Mouse (Mus musculus) liver, embryonic 12.5 days (tissue): ENCODE measurements around the gene Nhs. TPM values are rescaled to one million over a fixed set of nuclear protein-coding genes. Genes with fewer than 3 reads are reported as not detected.

Experiments
- ATAC-seq: fragments of 200-750 bp; cut with Nextera tagmentation; 2 replicates; pipeline ENCODE4 v1.8.0; 2017; ENCODE audit warnings: moderate number of reproducible peaks, mild to moderate bottlenecking, moderate library complexity
- H3K27ac ChIP-seq: fragments of 300-500 bp; sonication (generic); 2 replicates; pipeline ENCODE4 v1.5.1; 2016; ENCODE audit warnings: mild to moderate bottlenecking
- H3K27me3 ChIP-seq: fragments of 300-500 bp; sonication (generic); replicated peaks from 2 replicates; pipeline ENCODE4 v1.6.1; 2016; ENCODE audit warnings: mild to moderate bottlenecking, moderate library complexity
- H3K36me3 ChIP-seq: fragments of 300-500 bp; sonication (generic); 2 replicates; pipeline ENCODE4 v1.6.1; 2016; ENCODE audit warnings: mild to moderate bottlenecking, moderate library complexity
- H3K4me1 ChIP-seq: fragments of 300-500 bp; sonication (generic); 2 replicates; pipeline ENCODE4 v1.6.1; 2016
- H3K4me2 ChIP-seq: fragments of 300-500 bp; sonication (generic); 2 replicates; pipeline ENCODE4 v1.6.1; 2016; ENCODE audit warnings: mild to moderate bottlenecking, moderate library complexity
- H3K4me3 ChIP-seq: fragments of 300-500 bp; sonication (generic); 2 replicates; pipeline ENCODE4 v1.5.1; 2016; ENCODE audit warnings: mild to moderate bottlenecking, moderate library complexity
- H3K9ac ChIP-seq: fragments of 300-500 bp; sonication (generic); 2 replicates; pipeline ENCODE4 v1.6.1; 2016; ENCODE audit warnings: mild to moderate bottlenecking, moderate library complexity
- H3K9me3 ChIP-seq: fragments of 300-500 bp; sonication (generic); replicated peaks from 2 replicates; pipeline ENCODE4 v1.6.1; 2016; ENCODE audit warnings: mild to moderate bottlenecking, moderate library complexity
- WGBS: fragments of 180-500 bp; shearing (Covaris S2); methylation state at CpG from one replicate; pipeline ENCODE4 v1.1.7; 2016; ENCODE audit not compliant: insufficient replicate concordance; 5-methylcytosine and 5-hydroxymethylcytosine counted together
- polyA plus RNA-seq: library from polyadenylated mRNA; unstranded; fragments of >200 nt; fragmentation: Nextera tagmentation; extraction: Ambion mirVana; gene quantifications from 2 replicates; pipeline ENCODE4 v1.2.1, GENCODE M21; 2016

The Nhs gene
- polyA plus RNA-seq, 1 experiment from 2014 or later = 0.24 TPM

GRCm38 (mm10) chrX:161972723-161973122 lies 186.8 kb downstream of the Nhs start:
- Histone ChIP-seq H3K4me2 (no peak overlapping the region), H3K27ac (peak overlapping the region; percentile 70)
- ATAC-seq = peak; percentile 61

GRCm38 (mm10) chrX:161971961-161972502 lies 187.5 kb downstream of the Nhs start:
- ATAC-seq = peak; percentile 78
- H3K27ac ChIP-seq = peak overlapping the region; percentile 70
- H3K9ac ChIP-seq = no peak overlapping the region
- peaks cover 23% of the 10 kb centered on the region for H3K4me1 ChIP-seq
- H3K9me3 ChIP-seq = no peaks in the 10 kb centered on the region
- no peak overlapping the region for H3K4me3 ChIP-seq
- no peak overlapping the region for H3K4me2 ChIP-seq
- 36% methylated on average over 3 of the region's 3 CpGs for WGBS
- H3K36me3 ChIP-seq = no peaks in the 10 kb centered on the region
- H3K27me3 ChIP-seq = peaks cover 4% of the 10 kb centered on the region; the same call in 1 of the 2 replicates

More at GRCm38 (mm10) chrX:161972723-161973122, 186.8 kb downstream of the Nhs start:
- H3K9me3 ChIP-seq = no peaks in the 10 kb centered on the region
- no peak overlapping the region for H3K9ac ChIP-seq
- peaks cover 23% of the 10 kb centered on the region for H3K4me1 ChIP-seq
- H3K4me3 ChIP-seq = no peak overlapping the region
- H3K36me3 ChIP-seq = no peaks in the 10 kb centered on the region
- no peaks in the 10 kb centered on the region; the same call in 1 of the 2 replicates for H3K27me3 ChIP-seq

- ATAC-seq = no peak
- Histone ChIP-seq H3K4me3 (no peak overlapping the region), H3K9ac (no peak overlapping the region), H3K4me2 (no peak overlapping the region), H3K36me3 (no peaks in the 10 kb centered on the region), H3K27me3 (0 out of 2 replicates have a peak, but pooled peaks cover 5% of the 10 kb centered on the region), H3K27ac (no peak overlapping the region), H3K9me3 (no peaks in the 10 kb centered on the region), H3K4me1 (peaks cover 23% of the 10 kb centered on the region)
- 73% methylated on average over 1 of the region's 1 CpGs for WGBS
Observed at GRCm38 (mm10) chrX:161971131-161971530, 188.4 kb downstream of the Nhs start.

GRCm38 (mm10) chrX:161967692-161968091 lies 191.8 kb downstream of the Nhs start:
- H3K4me3 ChIP-seq = no peak overlapping the region
- ATAC-seq = no peak
- H3K9ac ChIP-seq = no peak overlapping the region
- no peak overlapping the region for H3K4me2 ChIP-seq
- H3K27ac ChIP-seq = no peak overlapping the region
- peaks cover 10% of the 10 kb centered on the region; the same call in 1 of the 2 replicates for H3K27me3 ChIP-seq
- H3K4me1 ChIP-seq = peaks cover 7% of the 10 kb centered on the region
- 43% methylated on average over 4 of the region's 4 CpGs for WGBS
- H3K36me3 ChIP-seq = no peaks in the 10 kb centered on the region
- H3K9me3 ChIP-seq = no peaks in the 10 kb centered on the region

- Histone ChIP-seq H3K4me3 (no peak overlapping the region), H3K27me3 (peaks cover 12% of the 10 kb centered on the region; the same call in 1 of the 2 replicates), H3K9ac (no peak overlapping the region), H3K9me3 (no peaks in the 10 kb centered on the region), H3K36me3 (no peaks in the 10 kb centered on the region), H3K4me1 (no peaks in the 10 kb centered on the region), H3K27ac (no peak overlapping the region), H3K4me2 (no peak overlapping the region)
- ATAC-seq = no peak
Observed at GRCm38 (mm10) chrX:161963372-161963771, 196.2 kb downstream of the Nhs start.

- no peak overlapping the region for H3K4me3 ChIP-seq
- H3K4me2 ChIP-seq = no peak overlapping the region
- H3K27me3 ChIP-seq = peaks cover 12% of the 10 kb centered on the region; the same call in 1 of the 2 replicates
- no peak for ATAC-seq
- H3K4me1 ChIP-seq = no peaks in the 10 kb centered on the region
- no peaks in the 10 kb centered on the region for H3K9me3 ChIP-seq
- H3K9ac ChIP-seq = no peak overlapping the region
- no peak overlapping the region for H3K27ac ChIP-seq
- 74% methylated on average over 1 of the region's 1 CpGs for WGBS
- H3K36me3 ChIP-seq = no peaks in the 10 kb centered on the region
Observed at GRCm38 (mm10) chrX:161962855-161963254, 196.7 kb downstream of the Nhs start.

- no peaks in the 10 kb centered on the region for H3K36me3 ChIP-seq
- WGBS = 61% methylated on average over 6 of the region's 6 CpGs
- H3K9me3 ChIP-seq = no peaks in the 10 kb centered on the region
- no peak overlapping the region for H3K4me3 ChIP-seq
- H3K4me1 ChIP-seq = no peaks in the 10 kb centered on the region
- no peak overlapping the region for H3K27ac ChIP-seq
- peaks cover 7% of the 10 kb centered on the region; the same call in 1 of the 2 replicates for H3K27me3 ChIP-seq
- ATAC-seq = no peak
- H3K4me2 ChIP-seq = no peak overlapping the region
- H3K9ac ChIP-seq = no peak overlapping the region
Observed at GRCm38 (mm10) chrX:161961756-161962155, 197.8 kb downstream of the Nhs start.

GRCm38 (mm10) chrX:161961176-161961575 lies 198.4 kb downstream of the Nhs start:
- Histone ChIP-seq H3K36me3 (no peaks in the 10 kb centered on the region), H3K4me2 (no peak overlapping the region), H3K9me3 (no peaks in the 10 kb centered on the region), H3K4me3 (no peak overlapping the region), H3K9ac (no peak overlapping the region), H3K27ac (no peak overlapping the region), H3K27me3 (peaks cover 7% of the 10 kb centered on the region; the same call in 1 of the 2 replicates), H3K4me1 (no peaks in the 10 kb centered on the region)
- ATAC-seq = no peak
- WGBS = 52% methylated on average over 4 of the region's 4 CpGs

GRCm38 (mm10) chrX:161952356-161952755 lies 207.2 kb downstream of the Nhs start:
- no peaks in the 10 kb centered on the region for H3K4me1 ChIP-seq
- no peak overlapping the region for H3K27ac ChIP-seq
- no peaks in the 10 kb centered on the region for H3K9me3 ChIP-seq
- ATAC-seq = no peak
- no peak overlapping the region for H3K9ac ChIP-seq
- no peaks in the 10 kb centered on the region for H3K36me3 ChIP-seq
- H3K27me3 ChIP-seq = no peaks in the 10 kb centered on the region; the same call in 1 of the 2 replicates
- no peak overlapping the region for H3K4me3 ChIP-seq
- H3K4me2 ChIP-seq = no peak overlapping the region

GRCm38 (mm10) chrX:161943098-161943680 lies 216.3 kb downstream of the Nhs start:
- Histone ChIP-seq H3K4me2 (no peak overlapping the region), H3K4me1 (no peaks in the 10 kb centered on the region), H3K27me3 (peaks cover 7% of the 10 kb centered on the region; the same call in 1 of the 2 replicates), H3K9me3 (no peaks in the 10 kb centered on the region), H3K27ac (no peak overlapping the region), H3K36me3 (no peaks in the 10 kb centered on the region), H3K4me3 (no peak overlapping the region), H3K9ac (no peak overlapping the region)
- ATAC-seq = no peak
- WGBS = 48% methylated on average over 4 of the region's 4 CpGs

GRCm38 (mm10) chrX:161940696-161941095 lies 218.8 kb downstream of the Nhs start:
- Histone ChIP-seq H3K4me2 (no peak overlapping the region), H3K27me3 (peaks cover 13% of the 10 kb centered on the region; the same call in 1 of the 2 replicates), H3K4me1 (no peaks in the 10 kb centered on the region), H3K36me3 (no peaks in the 10 kb centered on the region), H3K9me3 (no peaks in the 10 kb centered on the region), H3K4me3 (no peak overlapping the region), H3K27ac (no peak overlapping the region), H3K9ac (no peak overlapping the region)
- WGBS = 61% methylated on average over 2 of the region's 2 CpGs
- ATAC-seq = no peak

GRCm38 (mm10) chrX:161926683-161927053 lies 232.9 kb downstream of the Nhs start:
- no peak overlapping the region for H3K4me3 ChIP-seq
- no peaks in the 10 kb centered on the region for H3K4me1 ChIP-seq
- no peak overlapping the region for H3K9ac ChIP-seq
- no peak overlapping the region for H3K27ac ChIP-seq
- peaks cover 23% of the 10 kb centered on the region; the same call in 1 of the 2 replicates for H3K27me3 ChIP-seq
- no peaks in the 10 kb centered on the region for H3K36me3 ChIP-seq
- no peak for ATAC-seq
- no peak overlapping the region for H3K4me2 ChIP-seq
- no peaks in the 10 kb centered on the region for H3K9me3 ChIP-seq
